Mouse (Mus musculus): ENCODE measurements at regions not wholly inside any gene's neighbourhood (a gene's known extent, or its start where the extent isn't known, plus 50 kb on each side); places are given as distances from the start of the nearest gene placed in this dataset.

DNA sequence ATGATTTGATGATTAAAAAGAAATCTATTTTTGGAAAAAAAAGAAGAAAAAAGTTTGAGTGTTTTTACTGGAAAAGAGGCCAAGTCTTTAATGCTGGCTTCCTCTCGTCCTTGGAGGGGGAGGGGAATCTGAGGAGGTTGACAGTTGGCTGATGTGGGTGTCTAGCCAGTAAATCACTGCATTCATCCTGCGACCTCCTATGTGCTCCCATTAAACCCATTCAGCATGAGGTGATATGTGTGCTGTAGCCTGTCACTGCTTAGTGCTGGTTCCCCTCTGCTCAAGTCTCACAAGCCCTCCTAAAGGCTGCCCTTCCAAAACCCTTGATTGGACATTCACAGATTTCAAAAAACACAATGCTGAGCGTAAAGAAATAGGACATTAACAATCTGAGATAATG, 68.7 kb downstream of the Atoh1 start:
- DNase-seq (ENCODE audit: low spot score in 2 of 2): no peak

DNA sequence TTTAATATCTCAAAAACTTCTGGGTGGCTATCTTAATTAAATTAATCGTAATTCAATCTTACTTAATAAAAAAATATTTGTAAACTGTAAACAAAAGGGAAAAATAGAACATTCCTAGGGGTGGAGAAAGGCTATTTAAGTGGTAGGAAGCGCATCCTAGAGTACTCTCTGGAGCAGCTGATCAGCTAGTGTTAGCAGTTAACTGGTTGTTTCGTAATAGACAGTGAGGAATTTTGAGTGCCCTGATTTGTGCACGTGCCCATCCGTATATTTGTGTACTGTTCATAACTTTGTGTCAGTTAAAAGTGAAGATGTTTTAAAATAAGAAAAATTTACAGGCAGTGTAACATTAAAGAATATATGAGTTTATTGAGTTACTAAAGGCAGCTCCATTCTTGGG, 69.9 kb downstream of the Atoh1 start:
- no peak for DNase-seq (ENCODE audit: low spot score in 2 of 2)

DNA sequence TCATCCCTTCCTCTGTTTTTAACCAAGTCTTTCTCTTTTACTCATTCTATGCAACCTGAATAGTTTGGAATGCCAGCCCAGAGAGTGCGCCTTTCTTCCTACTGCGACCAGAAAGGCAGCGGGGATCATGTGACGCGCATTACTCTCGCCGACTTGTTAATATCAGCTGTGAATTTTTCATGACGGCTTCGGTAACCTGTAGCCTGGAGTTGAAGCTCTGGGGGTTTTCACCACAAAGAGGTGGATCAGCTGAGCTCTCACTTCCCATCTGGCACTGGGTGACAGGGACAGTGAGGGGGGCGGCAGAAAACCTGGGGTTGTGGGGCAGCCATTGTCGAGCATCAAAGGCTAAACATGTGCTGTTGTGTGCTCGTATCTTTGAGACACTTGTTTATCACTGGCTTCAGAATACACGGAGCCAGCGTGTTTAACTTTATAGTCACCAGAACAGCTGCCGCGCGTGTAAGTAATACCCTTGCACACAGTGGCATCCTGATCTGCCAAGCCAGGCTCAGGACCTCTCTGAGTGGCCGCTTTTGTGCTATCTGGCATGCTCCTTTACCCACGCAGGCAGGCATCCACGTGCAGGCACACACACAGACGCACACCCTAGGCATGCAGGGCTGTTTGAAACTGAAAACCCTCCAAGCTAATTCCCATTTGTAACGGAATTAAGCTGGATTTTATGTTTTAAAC, 70.5 kb downstream of the Atoh1 start:
- peak in 1 of 2 experiments; percentile 3 for DNase-seq (ENCODE audit: low spot score in 2 of 2)

DNA sequence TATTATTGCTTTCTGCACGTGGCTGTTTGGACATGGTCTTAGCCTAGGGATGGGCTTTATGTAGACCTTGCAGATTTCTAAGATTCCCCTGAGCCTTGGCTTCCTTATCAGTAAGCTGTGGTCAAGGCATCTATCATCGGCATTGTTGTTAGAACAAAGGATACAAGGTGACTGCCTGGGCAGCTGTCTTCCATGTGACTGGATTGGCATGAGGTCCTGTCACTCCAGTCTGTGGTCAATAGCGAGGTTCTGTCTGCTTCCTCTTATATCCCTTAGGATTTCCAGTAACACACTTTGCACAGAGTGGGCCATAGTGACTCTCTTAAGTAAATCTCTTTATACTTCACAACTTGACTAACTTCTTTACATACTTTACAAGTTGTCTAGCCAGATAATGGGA, 72.0 kb downstream of the Atoh1 start:
- no peak for DNase-seq (ENCODE audit: low spot score in 2 of 2)

DNA sequence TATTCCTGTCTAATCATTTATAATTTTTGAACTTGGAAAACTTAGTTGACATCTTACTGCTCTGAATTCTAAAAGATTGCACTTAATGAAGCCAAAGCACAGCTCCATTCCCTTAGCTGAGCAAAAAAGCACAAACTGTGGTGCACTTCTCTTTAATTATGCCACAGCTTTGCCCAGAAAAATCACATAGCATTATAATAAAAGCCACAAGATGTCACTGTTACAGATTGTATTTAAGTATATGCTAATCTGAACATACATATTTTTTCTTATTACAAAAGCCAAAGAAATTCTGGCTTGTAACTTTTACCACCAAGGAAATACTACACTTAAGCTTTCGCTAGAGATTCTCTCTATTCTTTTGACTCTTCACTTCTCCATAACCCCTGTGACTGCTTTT, 86.2 kb downstream of the Atoh1 start:
- no peak for DNase-seq (ENCODE audit: low spot score in 2 of 2)

DNA sequence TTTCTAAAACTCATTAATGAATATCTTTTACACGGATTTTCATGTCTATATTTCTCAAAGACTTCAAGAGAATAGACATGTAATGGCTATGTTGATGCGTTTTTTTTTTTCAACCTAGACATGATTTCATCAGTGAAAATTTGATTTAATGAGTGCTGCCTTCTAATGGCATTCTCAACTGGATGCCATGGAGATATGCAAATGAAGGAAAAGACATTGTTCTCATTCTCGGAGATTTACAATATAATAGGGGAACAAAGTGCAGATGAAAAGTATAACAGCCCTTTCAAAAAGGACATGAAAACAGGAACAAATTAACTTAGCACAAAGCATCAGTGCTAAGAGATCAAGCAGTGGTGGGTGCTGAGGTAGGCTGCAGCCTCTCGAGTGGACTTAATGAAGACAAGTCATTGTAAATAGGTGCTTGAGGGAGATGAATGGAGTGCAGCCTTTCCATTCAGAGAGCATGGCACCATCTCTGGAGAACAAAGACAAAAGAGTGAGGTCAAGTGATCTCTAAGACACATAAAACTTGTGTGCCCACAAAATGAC, 120.2 kb downstream of the Atoh1 start:
- no peak for DNase-seq (ENCODE audit: low spot score in 2 of 2)

DNA sequence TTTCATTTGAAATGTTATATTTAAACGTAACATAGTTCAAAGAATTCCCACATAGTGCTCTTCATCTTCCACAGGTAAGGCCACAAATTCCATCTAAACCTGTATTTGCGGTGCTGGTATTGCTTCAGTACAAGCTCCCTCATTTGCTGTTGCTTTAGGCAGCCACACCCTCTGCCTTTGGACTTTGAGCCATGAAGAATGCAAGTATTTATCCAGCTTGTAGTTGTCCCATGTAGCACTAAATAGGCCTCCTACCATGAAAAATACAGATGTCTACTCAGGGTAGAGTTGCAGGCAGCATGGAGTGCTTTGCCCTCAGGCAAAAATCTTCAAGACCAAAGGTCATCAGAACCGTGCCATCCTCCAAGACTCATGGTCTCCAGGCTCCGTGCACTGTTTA, 134.0 kb downstream of the Atoh1 start:
- no peak for DNase-seq (ENCODE audit: low spot score in 2 of 2)

DNA sequence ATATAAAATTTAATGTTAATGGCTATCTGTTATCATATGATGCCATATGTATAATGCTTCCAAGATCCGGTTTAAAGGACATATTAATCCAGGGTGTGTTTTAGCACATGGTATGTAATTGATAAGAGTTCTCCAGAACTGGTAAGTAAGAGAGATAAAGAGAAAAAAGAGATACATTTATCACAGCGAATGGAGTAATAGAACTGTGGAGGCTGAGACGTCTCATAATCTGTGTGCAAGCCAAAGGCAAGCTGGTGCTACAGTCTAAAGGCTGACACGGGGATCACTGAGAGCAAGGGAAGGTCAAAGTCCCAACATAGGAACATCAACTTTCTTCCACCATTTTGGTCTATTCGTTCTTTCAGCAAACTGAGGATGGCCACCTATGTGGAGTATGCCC, 146.0 kb upstream of the Smarcad1 start:
- DNase-seq (ENCODE audit: low spot score in 2 of 2): no peak

Measured in right cerebral cortex, adult 2 months (tissue).